Mouse (Mus musculus) limb, embryonic 15.5 days (tissue): ENCODE data around the gene Ecel1. TPM values are rescaled to one million over a fixed set of nuclear protein-coding genes. Genes with fewer than 3 reads are reported as not detected.

Experiments
- ATAC-seq: fragments of 200-750 bp; cut with Nextera tagmentation; 2 replicates; pipeline ENCODE4 v1.8.0; 2017; ENCODE audit warnings: low read depth, moderate TSS enrichment; ENCODE audit not compliant: insufficient number of reproducible peaks, low FRiP score, low TSS enrichment
- H3K27ac ChIP-seq: fragments of 300-500 bp; sonication (generic); 2 replicates; pipeline ENCODE4 v1.5.1; 2015; ENCODE audit warnings: moderate library complexity, mild to moderate bottlenecking, inconsistent platforms
- H3K27me3 ChIP-seq: fragments of 300-500 bp; sonication (generic); 2 replicates; pipeline ENCODE4 v1.6.1; 2015; ENCODE audit warnings: inconsistent platforms
- H3K36me3 ChIP-seq: fragments of 300-500 bp; sonication (generic); 2 replicates; pipeline ENCODE4 v1.6.1; 2015; ENCODE audit warnings: inconsistent platforms
- H3K4me1 ChIP-seq: fragments of 300-500 bp; sonication (generic); 2 replicates; pipeline ENCODE4 v1.6.1; 2015; ENCODE audit warnings: inconsistent platforms
- H3K4me2 ChIP-seq: fragments of 300-500 bp; sonication (generic); 2 replicates; pipeline ENCODE4 v1.6.1; 2015; ENCODE audit warnings: mild to moderate bottlenecking, inconsistent platforms
- H3K4me3 ChIP-seq: fragments of 300-500 bp; sonication (generic); 2 replicates; pipeline ENCODE4 v1.5.1; 2015; ENCODE audit warnings: mild to moderate bottlenecking, inconsistent platforms
- H3K9ac ChIP-seq: fragments of 300-500 bp; sonication (generic); 2 replicates; pipeline ENCODE4 v1.6.1; 2015; ENCODE audit warnings: inconsistent platforms
- H3K9me3 ChIP-seq: fragments of 300-500 bp; sonication (generic); 2 replicates; pipeline ENCODE4 v1.6.1; 2016; ENCODE audit warnings: inconsistent platforms
- WGBS: fragments of 180-500 bp; shearing (Covaris S2); methylation state at CpG from one replicate; pipeline ENCODE4 v1.1.7; 2015; 5-methylcytosine and 5-hydroxymethylcytosine counted together
- polyA plus RNA-seq: library from polyadenylated mRNA; unstranded; fragments of >200 nt; fragmentation: Nextera tagmentation; extraction: Ambion mirVana; gene quantifications from 2 replicates; pipeline ENCODE4 v1.2.1, GENCODE M21; 2015

Ecel1 gene
- polyA plus RNA-seq, 1 experiment from 2014 or later, result 0.55 TPM

GRCm38 (mm10) chr1:87186261-87187036, 30.1 kb upstream of the Ecel1 start:
- H3K9me3 ChIP-seq, result no peaks in the 10 kb centered on the region
- 2% methylated on average over 53 of the region's 54 CpGs for WGBS
- H3K27ac ChIP-seq, result no peak overlapping the region
- peak overlapping the region; percentile 33 for H3K9ac ChIP-seq
- H3K4me1 ChIP-seq, result peaks cover 25% of the 10 kb centered on the region
- no peaks in the 10 kb centered on the region for H3K36me3 ChIP-seq
- ATAC-seq, result peak; percentile 30; the same call in 1 of the 2 replicates
- H3K4me3 ChIP-seq, result peak overlapping the region; percentile 54
- H3K4me2 ChIP-seq, result peak overlapping the region; percentile 94
- H3K27me3 ChIP-seq, result peaks cover 71% of the 10 kb centered on the region

- Histone ChIP-seq H3K27me3 (peaks cover 80% of the 10 kb centered on the region), H3K4me2 (no peak overlapping the region), H3K4me1 (peaks cover 25% of the 10 kb centered on the region), H3K9me3 (no peaks in the 10 kb centered on the region), H3K36me3 (no peaks in the 10 kb centered on the region), H3K27ac (no peak overlapping the region), H3K9ac (no peak overlapping the region), H3K4me3 (no peak overlapping the region)
- 20% methylated on average over 13 of the region's 13 CpGs for WGBS
- no peak for ATAC-seq
Measured at GRCm38 (mm10) chr1:87185526-87185925, 29.2 kb upstream of the Ecel1 start.

- no peaks in the 10 kb centered on the region for H3K36me3 ChIP-seq
- H3K9me3 ChIP-seq, result no peaks in the 10 kb centered on the region
- peaks cover 85% of the 10 kb centered on the region for H3K27me3 ChIP-seq
- H3K27ac ChIP-seq, result no peak overlapping the region
- 8% methylated on average over 20 of the region's 20 CpGs for WGBS
- H3K4me2 ChIP-seq, result 0 out of 2 replicates have a peak overlapping the region, but pooled peaks have one; percentile 19
- ATAC-seq, result no peak
- peaks cover 25% of the 10 kb centered on the region for H3K4me1 ChIP-seq
- no peak overlapping the region; the same call in 1 of the 2 replicates for H3K4me3 ChIP-seq
- H3K9ac ChIP-seq, result no peak overlapping the region
Measured at GRCm38 (mm10) chr1:87184751-87185139, 28.4 kb upstream of the Ecel1 start.

GRCm38 (mm10) chr1:87183998-87184750, 27.9 kb upstream of the Ecel1 start:
- WGBS, result 30% methylated on average over 15 of the region's 15 CpGs
- Histone ChIP-seq H3K4me3 (no peak overlapping the region; the same call in 1 of the 2 replicates), H3K4me1 (peaks cover 25% of the 10 kb centered on the region), H3K4me2 (no peak overlapping the region), H3K9me3 (no peaks in the 10 kb centered on the region), H3K36me3 (no peaks in the 10 kb centered on the region), H3K27ac (no peak overlapping the region), H3K27me3 (peaks cover 84% of the 10 kb centered on the region), H3K9ac (no peak overlapping the region)
- no peak for ATAC-seq

GRCm38 (mm10) chr1:87183013-87183412, 26.7 kb upstream of the Ecel1 start, which contains the start of gene Prss56:
Prss56 (plus strand) TSS chr1:87183313.
- H3K9me3 ChIP-seq, result no peaks in the 10 kb centered on the region
- H3K4me2 ChIP-seq, result no peak within 1 kb of the TSS
- no peaks in the 10 kb centered on the region for H3K36me3 ChIP-seq
- no peak within 1 kb of the TSS for H3K9ac ChIP-seq
- peaks cover 25% of the 10 kb centered on the region for H3K4me1 ChIP-seq
- no peak for ATAC-seq
- WGBS, result 38% methylated on average over 9 of the region's 9 CpGs
- no peak within 1 kb of the TSS for H3K27ac ChIP-seq
- H3K4me3 ChIP-seq, result no peak within 1 kb of the TSS
- peaks cover 75% of the 10 kb centered on the region for H3K27me3 ChIP-seq

GRCm38 (mm10) chr1:87180896-87181295, 24.6 kb upstream of the Ecel1 start:
- Histone ChIP-seq H3K27me3 (peaks cover 57% of the 10 kb centered on the region), H3K4me1 (peaks cover 24% of the 10 kb centered on the region), H3K9me3 (no peaks in the 10 kb centered on the region), H3K36me3 (no peaks in the 10 kb centered on the region), H3K4me3 (no peak overlapping the region), H3K27ac (no peak overlapping the region), H3K4me2 (no peak overlapping the region), H3K9ac (no peak overlapping the region)
- ATAC-seq, result no peak
- 43% methylated on average over 5 of the region's 5 CpGs for WGBS

- no peak overlapping the region for H3K4me3 ChIP-seq
- 0 out of 2 replicates have a peak overlapping the region, but pooled peaks have one; percentile 12 for H3K4me2 ChIP-seq
- peaks cover 23% of the 10 kb centered on the region for H3K4me1 ChIP-seq
- H3K27me3 ChIP-seq, result peaks cover 42% of the 10 kb centered on the region
- WGBS, result 2% methylated on average over 11 of the region's 11 CpGs
- H3K27ac ChIP-seq, result no peak overlapping the region; the same call in 1 of the 2 replicates
- no peaks in the 10 kb centered on the region for H3K36me3 ChIP-seq
- ATAC-seq, result peak; percentile 62; the same call in 1 of the 2 replicates
- H3K9me3 ChIP-seq, result no peaks in the 10 kb centered on the region
- H3K9ac ChIP-seq, result no peak overlapping the region
Measured at GRCm38 (mm10) chr1:87175852-87176292, 19.6 kb upstream of the Ecel1 start.

GRCm38 (mm10) chr1:87174006-87174955, 18.0 kb upstream of the Ecel1 start:
- H3K4me3 ChIP-seq, result no peak overlapping the region
- no peak overlapping the region for H3K27ac ChIP-seq
- peak overlapping the region; percentile 19; the same call in 1 of the 2 replicates for H3K4me2 ChIP-seq
- H3K4me1 ChIP-seq, result peaks cover 32% of the 10 kb centered on the region
- H3K27me3 ChIP-seq, result peaks cover 50% of the 10 kb centered on the region
- H3K9ac ChIP-seq, result no peak overlapping the region
- H3K36me3 ChIP-seq, result no peaks in the 10 kb centered on the region
- whole genome bisulfite sequencing, result 22% methylated on average over 28 of the region's 28 CpGs
- H3K9me3 ChIP-seq, result no peaks in the 10 kb centered on the region
- no peak for ATAC-seq

GRCm38 (mm10) chr1:87172316-87172715, 16.0 kb upstream of the Ecel1 start:
- H3K9ac ChIP-seq, result no peak overlapping the region
- no peaks in the 10 kb centered on the region for H3K36me3 ChIP-seq
- H3K27ac ChIP-seq, result no peak overlapping the region
- H3K4me2 ChIP-seq, result no peak overlapping the region
- no peak for ATAC-seq
- 39% methylated on average over 9 of the region's 9 CpGs for WGBS
- H3K4me1 ChIP-seq, result peaks cover 32% of the 10 kb centered on the region
- H3K27me3 ChIP-seq, result peaks cover 66% of the 10 kb centered on the region
- no peak overlapping the region for H3K4me3 ChIP-seq
- H3K9me3 ChIP-seq, result no peaks in the 10 kb centered on the region

GRCm38 (mm10) chr1:87171312-87171711, 15.0 kb upstream of the Ecel1 start:
- 69% methylated on average over 1 of the region's 1 CpGs for WGBS
- Histone ChIP-seq H3K9me3 (no peaks in the 10 kb centered on the region), H3K36me3 (no peaks in the 10 kb centered on the region), H3K4me2 (no peak overlapping the region), H3K9ac (no peak overlapping the region), H3K4me1 (peaks cover 27% of the 10 kb centered on the region), H3K27ac (no peak overlapping the region), H3K27me3 (peaks cover 70% of the 10 kb centered on the region), H3K4me3 (no peak overlapping the region)
- no peak for ATAC-seq

GRCm38 (mm10) chr1:87170458-87170857, 14.1 kb upstream of the Ecel1 start:
- Histone ChIP-seq H3K4me2 (no peak overlapping the region), H3K4me1 (peaks cover 19% of the 10 kb centered on the region)
- ATAC-seq, result no peak

More at GRCm38 (mm10) chr1:87170458-87170857, 14.1 kb upstream of the Ecel1 start:
- no peak overlapping the region for H3K9ac ChIP-seq
- H3K27me3 ChIP-seq, result peaks cover 78% of the 10 kb centered on the region
- WGBS, result 7% methylated on average over 19 of the region's 19 CpGs
- no peaks in the 10 kb centered on the region for H3K9me3 ChIP-seq
- H3K27ac ChIP-seq, result no peak overlapping the region
- no peaks in the 10 kb centered on the region for H3K36me3 ChIP-seq
- H3K4me3 ChIP-seq, result no peak overlapping the region
